Mouse (Mus musculus) olfactory bulb, adult 2 months (tissue): ENCODE measurements around the gene 4933430I17Rik.

Experiments used
- CTCF ChIP-seq: fragments of 200-500 bp; IDR thresholded peaks from 2 replicates; pipeline ENCODE4 v1.5.1; 2012; ENCODE audit warnings: low read depth, mild to moderate bottlenecking, low read length, moderate library complexity; ENCODE audit not compliant: insufficient read depth
- POLR2A ChIP-seq: fragments of 200-500 bp; IDR thresholded peaks from 2 replicates; pipeline ENCODE4 v1.6.1; 2012; ENCODE audit warnings: mild to moderate bottlenecking, low read depth, low read length, moderate library complexity; ENCODE audit not compliant: insufficient read depth

DNA sequence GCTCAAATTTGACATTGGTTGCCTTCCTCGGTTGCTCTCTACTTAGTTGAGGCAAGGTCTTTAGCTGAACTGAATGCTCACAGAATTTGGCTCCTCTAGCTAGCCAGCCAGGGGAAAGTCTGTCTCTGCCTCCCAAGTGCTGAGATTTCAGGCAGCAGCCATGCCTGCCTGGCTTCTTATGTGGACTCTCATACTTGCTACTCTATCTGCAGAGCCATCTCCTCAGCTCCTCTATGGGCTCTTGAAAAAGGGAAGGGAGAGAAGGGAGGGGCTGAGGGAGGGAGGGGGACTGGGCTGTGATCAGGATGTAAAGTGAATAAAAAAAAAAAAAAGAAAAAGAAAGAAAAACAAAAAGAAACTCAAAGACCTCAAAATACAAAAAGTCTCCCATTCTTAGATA lies 65.7 kb downstream of the 4933430I17Rik start:
- TF ChIP-seq CTCF (no peak), POLR2A (no peak)
